Mouse (Mus musculus) adrenal gland, postnatal 4 days (tissue): Measurements from ENCODE around the gene Ldlrad3. TPM values are rescaled to one million over a fixed set of nuclear protein-coding genes. Genes with fewer than 3 reads are reported as not detected.

Experiments
- DNase-seq, 2 experiments: peaks; one replicate each; pipeline ENCODE4 v3.0.0; 2021 to 2022; ENCODE audit warnings: low spot score in 2 of 2, mixed read lengths in 2 of 2
- total RNA-seq, 2 experiments: library from RNA; stranded (reverse); gene quantifications; 2 replicates each; pipeline ENCODE4 v1.2.3; 2021

Gene Ldlrad3
- total RNA-seq, 2 experiments from 2014 or later, result 13.1 to 16.7 TPM

DNA sequence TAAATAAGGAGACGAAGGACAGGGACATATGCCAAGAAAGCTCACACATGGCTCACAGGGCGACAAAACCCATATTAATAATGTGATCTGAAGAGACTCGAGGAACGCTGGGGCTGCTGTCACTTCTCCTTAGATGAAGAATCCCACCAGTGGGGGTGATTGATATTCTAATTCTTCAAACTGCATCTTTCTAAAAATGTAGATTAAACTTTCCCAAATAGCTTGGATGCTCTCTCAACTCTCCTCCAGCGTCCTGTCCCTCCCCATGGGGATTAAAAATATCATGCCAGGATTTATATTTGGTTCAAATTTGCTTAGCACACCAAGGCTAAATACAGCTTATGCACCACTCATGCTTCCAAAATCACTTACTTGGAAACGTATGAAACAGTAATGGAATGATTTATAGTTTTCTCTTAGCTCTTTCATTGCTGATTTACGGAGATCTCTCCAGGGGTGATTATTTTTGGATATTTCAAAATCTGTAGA is 182.4 kb downstream of the Ldlrad3 start:
- DNase-seq, result no peak

DNA sequence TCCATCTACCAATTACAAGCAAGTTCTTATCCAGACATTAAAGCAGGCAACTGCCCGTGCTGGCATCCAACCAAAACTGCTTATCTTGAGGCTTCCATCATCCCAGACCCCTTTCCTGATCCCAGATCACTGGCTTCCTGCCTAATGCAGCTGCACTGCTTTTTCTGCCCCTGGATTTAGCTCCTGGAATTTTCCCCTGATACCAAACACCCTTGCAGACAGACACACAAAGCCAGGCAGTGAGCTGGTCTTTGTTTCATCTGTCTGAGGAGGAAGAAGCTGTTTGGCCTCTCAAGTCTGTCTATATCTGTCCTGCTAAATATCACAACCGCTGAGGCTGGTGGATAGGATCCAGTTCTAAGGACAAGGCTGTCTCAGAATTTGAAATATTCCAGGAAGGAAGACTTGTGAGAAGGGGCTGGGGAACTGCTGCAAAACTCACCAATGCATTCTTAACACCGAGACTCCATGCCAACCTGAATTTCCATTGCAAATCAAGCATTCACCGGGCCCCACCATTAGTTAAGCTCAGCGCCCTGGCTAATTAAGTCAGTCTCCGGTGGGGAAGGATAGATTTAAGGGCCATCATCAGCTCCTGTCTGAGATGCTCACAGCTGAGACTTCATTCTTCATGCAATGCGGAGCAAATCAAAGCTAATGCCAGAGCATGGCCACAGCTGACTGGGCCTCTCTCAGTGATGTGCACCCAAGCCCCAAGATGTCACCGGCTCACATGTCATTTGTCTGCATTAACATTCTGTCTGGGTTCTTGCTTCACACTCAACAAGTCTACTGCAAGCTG is 183.0 kb downstream of the Ldlrad3 start:
- DNase-seq, result no peak

DNA sequence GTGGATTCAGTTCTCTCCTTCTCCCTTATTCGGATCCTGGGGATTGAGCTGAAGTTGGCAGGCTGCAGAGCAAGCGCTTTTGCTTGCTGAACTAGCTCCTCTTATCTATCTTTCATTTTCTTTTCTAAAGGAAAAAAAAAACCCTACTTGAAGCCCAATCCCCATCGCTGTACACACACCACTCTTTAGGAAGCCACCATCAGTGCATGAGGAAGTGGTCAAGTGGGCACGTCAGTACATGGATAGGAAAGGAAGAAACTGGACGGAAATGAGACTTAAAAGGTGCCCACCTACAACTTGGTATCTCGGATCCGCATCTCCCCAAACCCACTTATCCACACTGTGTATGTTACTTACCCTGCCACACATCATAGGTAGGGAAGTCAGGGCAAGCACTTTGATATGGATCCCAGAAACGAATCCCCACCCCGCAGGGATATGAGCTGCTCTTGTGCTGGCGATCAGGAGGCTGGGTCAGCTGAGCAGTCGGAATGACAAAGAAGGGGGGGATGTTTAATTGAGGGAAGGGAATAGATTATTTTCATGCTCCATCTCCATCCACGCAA is 183.7 kb downstream of the Ldlrad3 start:
- no peak for DNase-seq

DNA sequence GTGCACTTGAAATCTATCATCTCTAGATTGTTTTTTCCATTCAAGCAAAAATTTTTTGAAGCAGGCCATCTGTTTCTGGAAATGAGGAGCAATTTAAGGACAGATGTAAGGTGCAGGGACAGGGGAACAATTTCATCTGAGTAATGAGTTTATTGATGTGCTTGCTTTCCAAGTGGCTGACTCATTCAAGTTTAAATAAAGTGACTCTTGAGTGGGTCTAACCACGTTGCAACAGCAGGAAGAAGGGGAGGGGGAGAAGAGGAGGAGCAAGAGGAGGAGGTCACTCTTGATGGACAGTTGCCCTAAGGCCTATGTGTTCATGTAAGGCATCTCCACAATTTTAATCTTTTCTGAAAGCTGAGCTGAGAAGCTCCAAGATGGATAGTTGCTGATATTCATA is 184.5 kb downstream of the Ldlrad3 start:
- DNase-seq, result no peak

DNA sequence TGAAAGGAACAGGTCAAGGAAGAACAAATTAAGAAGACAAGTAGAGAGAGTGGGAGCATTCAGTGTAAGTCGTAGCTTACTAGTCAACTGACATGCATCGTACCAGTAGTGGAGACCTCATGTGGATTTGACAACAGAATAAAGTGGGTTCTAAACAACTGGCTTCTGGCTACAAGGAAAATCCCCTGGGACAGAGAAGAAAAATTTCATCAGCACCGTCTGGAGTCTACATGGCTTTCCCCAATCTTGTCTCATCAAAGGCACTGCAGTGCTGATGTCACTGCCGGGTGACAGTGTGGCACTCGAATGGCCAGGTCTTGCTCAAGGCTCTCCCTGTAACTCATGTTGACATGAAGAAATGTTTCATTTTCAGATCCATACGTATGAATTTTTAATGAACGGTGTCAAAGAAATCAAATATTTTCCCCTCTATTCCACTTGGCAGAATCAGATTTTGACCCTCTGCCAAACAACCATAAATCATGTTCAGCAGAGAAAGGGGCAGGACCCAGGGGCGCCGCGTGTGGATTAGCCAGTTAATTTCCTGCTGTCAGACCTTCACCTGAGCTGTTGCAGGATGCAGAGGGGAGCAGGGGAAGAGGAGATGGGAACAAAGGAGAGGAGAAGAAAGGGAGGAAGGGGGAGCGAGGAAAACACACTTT is 187.1 kb downstream of the Ldlrad3 start:
- no peak for DNase-seq

DNA sequence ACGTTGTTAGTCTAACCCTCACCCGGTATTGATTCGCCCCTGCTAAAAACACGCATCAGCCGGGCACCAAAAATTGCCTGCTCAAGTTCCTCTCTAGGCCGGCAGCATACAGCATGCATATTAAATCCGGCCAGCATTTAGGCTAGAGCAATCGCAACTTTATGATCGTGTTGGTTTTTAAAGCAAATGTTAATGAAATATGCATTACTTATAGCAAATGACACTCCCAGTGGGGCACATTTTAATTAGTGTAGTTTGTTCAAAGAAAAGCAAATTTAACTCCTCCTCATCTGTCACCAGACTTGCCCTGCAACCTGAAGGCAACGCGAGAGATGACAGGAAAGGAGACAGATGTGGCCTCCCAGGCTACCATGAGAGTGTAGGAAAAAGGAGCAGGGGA is 189.2 kb downstream of the Ldlrad3 start:
- DNase-seq, result no peak

DNA sequence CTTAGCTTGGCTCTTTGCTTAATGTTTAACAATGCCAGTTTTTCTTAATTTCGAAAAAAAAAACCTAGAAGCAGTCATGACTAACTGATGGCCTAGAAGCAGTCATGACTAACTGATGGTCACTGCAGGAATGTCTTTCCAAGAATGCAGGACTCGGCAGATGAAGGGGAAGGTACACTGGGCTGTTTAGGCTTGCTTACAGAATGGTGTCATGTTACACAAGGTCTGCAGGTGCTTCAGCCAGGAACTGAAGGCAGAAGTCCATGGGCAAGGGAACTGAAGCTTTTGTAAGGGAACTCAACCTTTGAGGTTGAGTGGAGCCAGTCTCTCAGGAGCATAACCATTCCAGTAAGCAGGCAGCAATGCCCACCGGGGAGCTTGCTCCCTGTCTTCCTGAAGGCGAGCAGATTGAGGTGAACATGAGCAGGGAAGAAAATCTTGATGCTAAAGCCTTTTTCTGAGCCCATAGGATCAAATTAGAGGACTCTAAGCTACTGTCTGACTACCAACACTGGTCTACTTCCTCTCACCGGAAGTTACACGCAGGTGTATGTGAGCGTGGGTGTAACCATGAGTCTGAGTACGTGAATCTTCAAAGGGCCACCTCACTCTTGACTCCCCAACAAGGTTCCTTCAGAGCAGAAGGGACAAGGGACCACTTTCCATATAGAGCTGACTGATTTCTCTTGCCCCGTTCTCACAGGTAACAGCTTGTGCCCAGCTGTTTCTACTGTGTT is 193.4 kb downstream of the Ldlrad3 start:
- DNase-seq, result no peak

DNA sequence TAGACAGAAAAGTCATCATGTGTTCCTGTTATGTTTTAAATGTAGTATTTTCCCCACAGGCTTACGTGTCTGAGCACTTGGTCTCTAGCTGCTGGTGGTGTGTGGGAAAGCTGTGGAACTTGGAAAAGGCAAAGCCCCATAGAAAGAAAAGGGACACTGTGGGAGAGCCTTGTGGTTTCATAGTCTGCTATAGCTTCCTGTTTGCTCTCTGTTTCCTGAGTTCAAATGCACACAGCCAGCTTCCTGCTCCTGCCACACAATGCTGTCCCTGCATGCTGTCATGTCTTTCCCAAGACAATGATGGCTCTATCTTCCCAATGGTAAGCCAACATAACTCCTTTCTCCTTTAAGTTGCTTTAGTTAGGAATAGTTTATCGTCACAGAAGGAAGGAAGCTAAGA is 194.5 kb downstream of the Ldlrad3 start:
- no peak for DNase-seq

DNA sequence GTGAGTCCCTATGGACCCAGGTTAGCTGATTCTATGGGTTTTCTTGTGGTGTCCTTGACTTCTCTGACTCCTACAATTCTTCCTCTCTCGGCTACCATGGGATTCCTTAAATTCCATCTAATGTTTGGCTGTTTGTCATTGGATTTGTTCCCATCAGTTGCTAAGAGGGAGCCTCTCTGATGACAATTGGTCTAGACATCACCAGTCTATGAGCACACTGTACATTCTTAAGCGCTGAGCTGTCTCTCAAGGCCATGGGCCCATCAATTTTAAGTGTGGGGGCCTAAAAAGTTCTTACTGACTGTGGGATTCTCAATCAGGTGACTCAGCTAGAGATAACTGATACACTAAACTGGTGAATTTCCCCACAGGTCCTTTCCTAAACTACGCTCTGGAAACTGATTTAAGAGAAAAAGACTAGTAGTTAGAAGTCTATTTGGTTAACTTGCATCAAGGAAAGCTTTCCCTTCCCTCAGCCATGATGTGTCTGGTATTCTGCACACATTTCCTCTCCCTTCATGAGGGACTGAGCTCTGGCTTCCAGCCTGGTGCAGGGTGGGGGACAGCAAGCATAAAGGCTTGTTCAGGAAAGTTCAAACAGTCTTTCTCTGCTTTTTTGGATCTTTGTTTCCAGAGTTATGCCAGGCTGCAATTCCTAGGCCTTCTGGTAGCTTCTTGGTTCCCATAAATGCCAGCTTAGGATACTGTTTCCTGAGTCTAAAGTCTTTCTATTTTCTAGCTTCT is 199.7 kb downstream of the Ldlrad3 start:
- DNase-seq, result no peak

DNA sequence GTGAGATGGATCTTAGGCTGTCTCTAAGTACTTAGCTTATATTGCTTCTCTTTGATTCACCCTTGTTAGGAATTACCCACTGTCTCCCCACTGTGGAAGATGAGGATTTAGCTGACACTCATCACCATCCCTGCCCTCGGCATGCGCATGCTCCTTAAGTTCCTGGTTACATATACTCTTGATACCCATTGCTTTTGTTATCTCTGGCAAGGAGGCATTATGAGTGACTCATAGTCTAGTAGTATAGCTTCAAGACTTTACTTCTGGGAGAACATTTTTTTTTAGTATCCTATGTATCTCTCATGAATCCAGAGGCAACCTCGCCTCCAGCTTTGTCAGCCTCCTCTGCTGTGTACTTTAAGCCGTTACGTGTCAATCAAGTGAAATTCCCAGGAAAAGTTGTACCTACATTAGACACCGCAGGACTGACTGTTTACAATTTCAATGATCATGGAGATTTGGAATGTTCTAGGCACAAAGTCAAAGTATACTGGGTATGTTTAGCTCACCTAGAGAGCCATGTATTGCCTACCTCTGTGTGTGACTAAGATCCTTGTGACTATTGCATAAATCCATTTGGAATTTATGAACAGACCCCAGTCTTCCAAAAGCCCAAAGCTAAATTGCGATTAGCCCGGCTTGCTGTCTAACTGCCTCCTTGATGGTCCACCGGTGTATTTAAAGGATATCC is 202.2 kb downstream of the Ldlrad3 start:
- DNase-seq, result no peak

DNA sequence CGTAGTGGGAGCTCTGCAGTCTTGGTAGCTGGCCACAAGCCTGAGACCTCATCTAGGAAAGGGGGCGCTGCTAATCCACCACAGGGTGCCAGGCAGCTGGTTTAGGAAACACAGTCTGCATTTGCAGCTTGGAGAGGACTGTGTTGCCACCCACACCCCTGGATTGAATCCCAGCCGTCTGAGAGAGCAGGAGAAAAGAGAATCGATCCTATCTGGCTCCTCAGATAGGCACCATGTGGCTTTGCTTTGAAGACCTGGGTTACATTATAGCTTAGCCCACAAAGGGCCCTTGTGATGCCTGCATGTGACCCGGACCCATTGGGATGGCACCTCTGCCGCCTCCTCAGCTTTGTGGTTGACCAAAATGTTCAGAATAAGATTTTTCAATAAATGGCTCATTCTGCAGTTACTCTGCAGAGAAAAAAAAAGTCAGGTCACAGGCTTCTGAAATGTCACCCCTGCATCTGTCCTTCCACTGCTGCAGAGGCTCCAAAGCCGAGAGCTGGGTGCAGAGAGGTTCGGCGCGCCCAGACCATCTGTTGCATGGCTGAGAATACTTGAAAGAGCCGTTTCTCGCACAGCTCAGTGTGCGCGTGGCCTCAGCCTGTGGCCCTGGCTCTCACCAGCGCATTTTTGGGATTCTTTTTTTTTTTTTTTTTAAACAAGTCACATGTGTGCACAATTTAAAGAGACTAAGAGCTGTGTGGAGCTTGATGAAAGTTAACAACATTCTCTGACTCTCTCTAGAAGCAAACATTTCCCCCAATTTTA is 202.9 kb downstream of the Ldlrad3 start:
- no peak for DNase-seq

DNA sequence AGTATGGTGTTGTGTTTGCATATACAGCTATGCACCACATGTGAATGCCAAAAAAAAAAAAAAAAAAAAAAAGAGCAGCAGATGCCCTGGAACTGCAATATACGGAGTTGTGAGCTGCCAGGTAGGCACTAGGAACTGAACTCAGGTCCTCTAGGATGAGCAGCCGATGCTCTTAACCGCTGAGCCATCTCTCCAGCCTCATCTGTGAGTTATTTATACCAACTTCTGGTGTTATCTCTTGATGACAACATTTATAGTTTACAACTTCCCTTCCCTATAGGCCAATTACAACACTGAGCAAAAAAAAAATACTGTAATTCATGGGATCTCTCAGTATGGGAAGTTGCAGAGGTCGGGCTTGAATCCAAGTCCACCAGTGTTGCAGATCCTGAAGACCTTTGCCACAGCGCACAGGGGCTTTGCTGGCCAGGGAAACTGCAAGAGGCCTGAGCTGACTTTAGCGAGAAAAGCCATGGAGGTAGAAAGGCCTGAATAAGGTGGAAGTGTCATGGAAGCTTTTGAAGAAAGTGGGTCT is 204.2 kb downstream of the Ldlrad3 start:
- DNase-seq, result no peak

DNA sequence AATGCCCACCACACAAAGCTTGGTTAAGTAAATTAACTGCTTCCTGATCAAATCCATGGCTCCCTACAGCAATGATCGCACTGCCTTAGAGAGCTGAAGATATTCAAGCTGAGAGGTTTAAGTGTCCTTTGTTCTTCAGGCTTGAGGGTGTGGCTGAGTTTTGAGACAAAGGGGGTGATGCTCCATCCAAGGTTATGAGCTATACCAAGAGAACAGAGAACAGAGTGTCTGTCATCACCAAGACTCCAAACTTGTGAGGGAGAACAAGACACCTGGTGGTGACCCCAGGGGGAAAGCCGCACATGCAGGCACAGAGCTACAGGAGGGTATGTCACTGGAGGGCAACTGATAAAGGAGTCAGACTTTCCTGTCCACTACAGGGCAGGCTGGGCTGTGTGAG is 205.0 kb downstream of the Ldlrad3 start:
- DNase-seq, result no peak

DNA sequence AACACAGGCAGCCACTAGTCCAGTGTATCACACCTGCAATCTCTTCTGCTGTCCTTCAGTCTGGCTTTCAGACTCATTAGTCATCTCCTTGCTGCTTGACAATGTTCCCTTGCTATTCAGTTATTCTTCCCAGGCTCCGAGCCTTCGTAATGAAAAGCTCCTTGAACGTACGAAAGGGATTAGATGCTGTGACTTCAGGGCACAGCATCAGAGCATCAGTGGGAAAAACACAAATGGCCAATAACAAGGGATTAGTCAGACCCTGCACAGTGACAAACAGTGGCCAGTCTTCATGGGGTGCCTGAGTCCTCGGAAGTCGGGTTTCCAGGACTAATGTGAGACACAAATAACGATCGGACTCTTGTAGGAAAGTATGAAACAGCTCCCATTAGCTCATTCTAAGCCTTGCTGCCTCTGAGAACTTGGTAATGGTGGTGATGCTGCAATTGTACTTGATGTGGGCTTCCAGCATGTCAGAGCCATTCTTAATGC is 205.7 kb downstream of the Ldlrad3 start:
- no peak for DNase-seq

DNA sequence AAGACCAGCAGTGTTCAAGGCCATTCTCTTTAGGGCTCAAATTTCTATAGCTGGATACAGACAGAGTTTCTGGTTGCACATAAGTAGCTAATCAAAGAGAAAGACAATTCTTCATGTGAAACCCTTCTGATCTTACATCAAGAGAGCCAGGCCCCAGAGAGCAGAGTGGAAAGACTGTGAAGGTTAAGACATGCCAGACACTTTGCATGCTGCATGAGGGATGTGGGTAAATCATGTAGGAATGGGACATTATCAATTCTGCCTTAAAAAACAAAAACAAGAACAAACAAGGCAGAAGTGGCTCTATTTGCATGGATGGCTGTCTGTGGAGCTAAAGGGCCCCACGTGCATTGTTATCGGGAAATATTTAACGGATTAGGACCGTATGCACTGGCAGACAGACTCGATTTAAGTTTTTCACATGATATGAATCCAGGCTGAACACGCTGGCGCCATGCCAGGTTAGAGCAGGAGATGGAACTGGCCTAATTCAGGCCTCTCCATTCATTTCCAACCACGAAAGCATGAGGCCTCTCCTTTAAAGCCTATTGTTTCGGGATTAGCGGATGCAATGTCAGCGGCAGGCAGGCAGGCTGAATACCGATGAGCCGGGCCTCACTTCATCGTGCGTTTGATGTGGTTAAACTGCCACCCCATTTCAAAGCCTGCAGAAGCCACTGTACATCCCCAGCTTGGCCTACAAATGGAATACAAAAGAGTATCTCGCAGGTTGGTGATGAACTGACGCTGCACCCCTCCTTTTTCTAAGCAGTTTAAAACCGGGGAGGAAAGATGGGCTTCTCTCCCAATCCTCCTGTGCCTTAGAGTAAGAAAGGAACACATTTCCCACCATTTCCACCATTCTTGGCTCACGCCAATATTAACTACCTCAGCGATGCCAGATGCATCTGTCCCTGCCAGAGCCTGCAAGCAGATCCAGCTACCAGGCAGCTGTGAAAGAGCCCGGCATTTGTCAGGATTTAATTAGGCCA is 207.4 kb downstream of the Ldlrad3 start:
- DNase-seq, result no peak

DNA sequence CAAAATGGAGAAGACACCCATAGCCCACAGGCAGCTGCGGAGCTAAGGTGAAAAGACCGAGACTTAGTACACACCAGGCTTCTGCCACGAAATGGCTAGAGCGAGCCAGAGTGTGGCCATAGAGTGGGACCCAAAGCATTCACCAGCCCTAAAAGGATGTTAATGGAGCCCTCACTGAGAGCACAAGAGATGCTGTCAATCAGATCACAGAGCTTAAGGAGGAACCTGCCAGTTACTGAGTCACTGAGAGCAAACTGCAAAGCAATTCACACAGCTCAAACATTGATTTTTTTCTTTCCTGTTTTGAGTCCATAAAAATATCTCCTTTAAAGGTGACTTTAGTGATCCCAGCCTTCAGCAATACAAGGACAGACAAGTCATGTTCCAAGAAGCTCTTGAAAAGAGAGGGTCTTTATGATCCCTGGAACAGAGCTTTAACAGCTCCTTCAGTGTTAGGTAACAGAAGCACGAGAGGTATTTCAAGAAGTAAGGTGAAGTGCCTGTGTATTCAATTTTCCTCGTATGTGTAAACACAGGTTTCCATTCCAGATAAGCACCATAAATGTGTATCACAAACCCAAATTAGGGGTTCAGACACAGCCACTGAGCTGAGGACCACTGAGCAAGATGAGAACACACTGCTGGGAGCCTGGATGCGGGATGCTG is 209.7 kb downstream of the Ldlrad3 start:
- no peak for DNase-seq

DNA sequence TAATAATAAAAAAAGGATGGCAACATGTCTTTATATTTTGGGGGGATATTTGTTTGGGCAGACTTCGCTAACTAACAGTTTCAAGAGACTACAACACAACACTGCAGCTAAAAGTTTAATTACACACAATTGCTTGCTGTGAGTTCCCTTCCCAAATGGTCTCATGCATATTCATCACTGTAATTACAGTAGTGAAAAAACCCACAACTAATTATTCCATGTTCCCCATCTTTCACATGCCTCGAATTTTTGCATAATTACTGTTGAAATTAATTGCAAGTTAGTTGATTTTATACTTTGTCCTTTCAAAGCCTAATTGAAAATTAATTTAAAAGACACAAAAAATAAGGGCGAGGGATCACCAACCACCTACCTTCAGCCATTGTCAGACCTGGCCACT is 212.4 kb downstream of the Ldlrad3 start:
- no peak for DNase-seq
